Mouse (Mus musculus) forebrain, embryonic 12.5 days (tissue): ENCODE data around the gene Nlrp3. TPM values are rescaled to one million over a fixed set of nuclear protein-coding genes. Genes with fewer than 3 reads are reported as not detected.

ENCODE experiments used
- ATAC-seq: fragments of 200-750 bp; cut with Nextera tagmentation; 2 replicates; pipeline ENCODE4 v1.8.0; 2017; ENCODE audit warnings: moderate TSS enrichment; ENCODE audit not compliant: low FRiP score
- H3K27ac ChIP-seq: fragments of 300-500 bp; sonication (generic); 2 replicates; pipeline ENCODE4 v1.5.1; 2016; ENCODE audit warnings: mild to moderate bottlenecking
- H3K27me3 ChIP-seq: fragments of 300-500 bp; sonication (generic); 2 replicates; pipeline ENCODE4 v1.6.1; 2016; ENCODE audit warnings: mild to moderate bottlenecking
- H3K36me3 ChIP-seq: fragments of 300-500 bp; sonication (generic); replicated peaks from 2 replicates; pipeline ENCODE4 v1.6.1; 2016; ENCODE audit warnings: mild to moderate bottlenecking
- H3K4me1 ChIP-seq: fragments of 300-500 bp; sonication (generic); 2 replicates; pipeline ENCODE4 v1.6.1; 2016
- H3K4me2 ChIP-seq: fragments of 300-500 bp; sonication (generic); 2 replicates; pipeline ENCODE4 v1.6.1; 2016; ENCODE audit warnings: mild to moderate bottlenecking, moderate library complexity
- H3K4me3 ChIP-seq: fragments of 300-500 bp; sonication (generic); replicated peaks from 2 replicates; pipeline ENCODE4 v1.5.1; 2016; ENCODE audit warnings: mild to moderate bottlenecking
- H3K9ac ChIP-seq: fragments of 300-500 bp; sonication (generic); 2 replicates; pipeline ENCODE4 v1.6.1; 2016; ENCODE audit warnings: mild to moderate bottlenecking
- H3K9me3 ChIP-seq: fragments of 300-500 bp; sonication (generic); 2 replicates; pipeline ENCODE4 v1.6.1; 2016
- WGBS: fragments of 180-500 bp; shearing (Covaris S2); methylation state at CpG from one replicate; pipeline ENCODE4 v1.1.7; 2016; 5-methylcytosine and 5-hydroxymethylcytosine counted together
- polyA plus RNA-seq: library from polyadenylated mRNA; unstranded; fragments of >200 nt; fragmentation: Nextera tagmentation; extraction: Ambion mirVana; gene quantifications from 2 replicates; pipeline ENCODE4 v1.2.1, GENCODE M21; 2016

Nlrp3 gene
- polyA plus RNA-seq, 1 experiment from 2014 or later = not detected

DNA sequence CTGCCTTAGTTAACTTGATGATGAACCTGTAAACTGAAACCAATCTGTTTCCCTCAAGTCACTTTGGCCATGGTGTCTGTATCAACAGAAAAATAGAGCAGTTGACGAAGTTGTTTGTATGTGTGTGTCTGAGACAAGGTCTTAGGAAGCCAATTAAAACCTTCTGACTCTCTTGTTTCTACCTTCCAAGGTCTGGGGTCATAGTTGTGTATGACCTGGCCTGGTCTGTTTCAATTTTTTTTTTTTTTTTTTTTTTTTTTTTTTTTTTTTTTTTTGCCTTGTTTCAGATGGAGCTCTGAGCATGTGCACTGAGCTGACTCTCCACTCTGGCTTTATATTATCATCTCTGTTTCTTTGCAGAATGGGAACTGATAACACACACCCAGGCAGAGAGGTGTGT is 23.9 kb upstream of the Nlrp3 start:
- no peak for ATAC-seq
- WGBS = 90% methylated on average over 1 of the region's 1 CpGs
- Histone ChIP-seq H3K9ac (no peak overlapping the region), H3K36me3 (no peaks in the 10 kb centered on the region; the same call in 1 of the 2 replicates), H3K4me2 (no peak overlapping the region), H3K9me3 (no peaks in the 10 kb centered on the region), H3K27me3 (no peaks in the 10 kb centered on the region), H3K4me3 (no peak overlapping the region), H3K27ac (no peak overlapping the region), H3K4me1 (no peaks in the 10 kb centered on the region)

DNA sequence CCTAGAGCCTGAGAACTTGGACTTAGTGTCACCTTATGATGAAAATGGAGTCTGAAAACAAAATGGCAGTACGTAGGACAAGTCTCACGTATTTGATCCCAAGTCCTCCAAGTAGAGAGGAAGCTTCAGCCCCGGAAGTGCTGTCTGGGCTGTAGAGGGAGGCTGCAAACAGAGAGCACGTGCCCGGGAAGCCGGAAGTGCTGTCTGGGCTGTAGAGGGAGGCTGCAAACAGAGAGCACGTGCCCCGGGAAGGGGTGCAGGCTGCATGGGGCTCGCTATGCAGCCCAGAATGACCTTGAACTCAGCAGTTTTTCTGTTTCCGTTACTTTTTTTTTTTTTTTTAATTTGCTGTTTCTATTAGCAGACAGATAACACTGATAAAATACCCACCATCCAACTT is 23.1 kb upstream of the Nlrp3 start:
- Histone ChIP-seq H3K27me3 (no peaks in the 10 kb centered on the region), H3K4me1 (no peaks in the 10 kb centered on the region), H3K36me3 (no peaks in the 10 kb centered on the region), H3K9me3 (no peaks in the 10 kb centered on the region), H3K9ac (no peak overlapping the region), H3K4me2 (no peak overlapping the region), H3K4me3 (no peak overlapping the region), H3K27ac (no peak overlapping the region)
- ATAC-seq = no peak
- 74% methylated on average over 10 of the region's 10 CpGs for WGBS

DNA sequence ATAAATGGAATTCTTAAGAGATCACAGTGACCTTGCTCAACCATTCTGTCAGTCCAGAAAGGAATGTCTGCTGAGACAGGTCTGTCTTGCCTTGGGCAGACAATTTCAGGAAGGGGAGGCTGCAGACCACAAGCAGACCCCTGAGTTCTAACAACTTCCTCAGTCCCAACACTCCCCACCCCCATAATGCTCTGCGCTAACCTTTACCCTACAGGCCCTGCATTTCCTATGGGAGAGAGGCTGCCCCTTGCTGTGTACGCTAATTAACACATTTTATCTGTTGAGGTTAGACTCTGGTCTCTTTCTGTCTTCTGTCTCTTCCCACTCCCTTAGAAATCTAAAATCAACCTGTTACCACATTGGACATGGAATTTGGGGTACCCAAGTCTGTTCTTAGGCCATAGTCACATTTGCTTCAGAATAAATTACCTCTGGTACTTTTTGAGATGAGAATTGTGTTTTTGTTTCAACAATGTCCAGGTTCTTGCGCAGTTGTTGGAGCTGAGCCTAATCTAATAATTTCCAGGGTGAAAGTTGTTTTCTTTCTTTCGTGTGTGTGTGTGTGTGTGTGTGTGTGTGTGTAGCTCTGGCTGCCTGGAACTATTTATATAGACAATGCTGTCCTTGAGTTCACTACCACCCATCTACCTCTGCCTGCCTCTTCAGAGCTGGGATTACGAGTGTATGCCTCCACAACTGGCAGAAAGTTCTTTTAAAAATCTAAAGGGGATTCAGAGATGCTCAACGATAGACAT is 21.4 kb upstream of the Nlrp3 start:
- WGBS = 69% methylated on average over 6 of the region's 6 CpGs
- H3K36me3 ChIP-seq = no peaks in the 10 kb centered on the region
- no peaks in the 10 kb centered on the region for H3K4me1 ChIP-seq
- H3K4me3 ChIP-seq = no peak overlapping the region
- H3K9me3 ChIP-seq = no peaks in the 10 kb centered on the region
- H3K9ac ChIP-seq = no peak overlapping the region
- ATAC-seq = no peak
- no peak overlapping the region for H3K27ac ChIP-seq
- H3K27me3 ChIP-seq = no peaks in the 10 kb centered on the region
- H3K4me2 ChIP-seq = no peak overlapping the region

DNA sequence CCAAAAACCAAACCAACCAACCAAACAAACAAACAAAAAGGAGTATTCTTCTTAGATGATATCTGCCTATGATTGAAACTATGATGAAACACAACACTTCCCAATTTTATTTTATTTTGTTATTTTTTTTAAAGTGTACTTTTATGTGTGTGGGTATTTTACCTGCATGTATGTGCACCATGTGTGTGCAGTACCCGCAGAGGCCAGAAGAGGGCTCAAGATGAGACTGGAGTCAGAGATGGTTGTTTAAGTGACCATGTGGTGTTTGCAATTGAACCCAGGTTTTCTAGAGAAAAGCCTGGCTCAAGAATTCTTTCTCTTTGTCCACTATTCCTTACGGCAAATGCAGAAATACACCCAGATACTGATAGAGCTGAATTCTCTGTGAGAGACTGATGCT is 17.2 kb upstream of the Nlrp3 start:
- ATAC-seq = no peak
- Histone ChIP-seq H3K9me3 (no peaks in the 10 kb centered on the region), H3K4me3 (no peak overlapping the region), H3K36me3 (no peaks in the 10 kb centered on the region), H3K4me2 (no peak overlapping the region), H3K27ac (no peak overlapping the region), H3K4me1 (no peaks in the 10 kb centered on the region), H3K27me3 (no peaks in the 10 kb centered on the region), H3K9ac (no peak overlapping the region)
- WGBS = 96% methylated on average over 2 of the region's 2 CpGs

DNA sequence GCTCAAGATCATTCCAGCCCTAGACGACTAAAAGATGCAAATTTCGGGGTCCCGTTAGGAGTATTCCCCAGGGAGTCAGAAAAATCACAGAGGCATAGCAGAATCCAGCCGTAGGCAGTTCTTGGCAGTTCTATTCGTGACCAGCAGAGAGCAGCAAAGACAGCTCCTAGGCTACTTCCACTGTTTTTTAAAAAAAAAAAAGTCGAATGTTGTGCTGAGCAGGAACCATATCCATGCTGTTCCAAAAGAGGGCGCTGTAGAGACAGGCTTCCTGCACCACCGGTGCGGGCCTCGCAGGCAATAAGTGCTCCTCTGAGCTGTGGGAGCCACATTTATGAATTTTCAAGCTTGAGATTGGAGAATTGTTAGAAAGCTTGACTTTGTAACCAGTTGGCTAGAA is 16.1 kb upstream of the Nlrp3 start:
- no peak overlapping the region for H3K9ac ChIP-seq
- ATAC-seq = no peak
- no peaks in the 10 kb centered on the region for H3K9me3 ChIP-seq
- no peak overlapping the region for H3K27ac ChIP-seq
- no peaks in the 10 kb centered on the region for H3K27me3 ChIP-seq
- H3K4me3 ChIP-seq = no peak overlapping the region
- no peak overlapping the region for H3K4me2 ChIP-seq
- no peaks in the 10 kb centered on the region for H3K4me1 ChIP-seq
- WGBS = 8% methylated on average over 10 of the region's 10 CpGs
- no peaks in the 10 kb centered on the region for H3K36me3 ChIP-seq

DNA sequence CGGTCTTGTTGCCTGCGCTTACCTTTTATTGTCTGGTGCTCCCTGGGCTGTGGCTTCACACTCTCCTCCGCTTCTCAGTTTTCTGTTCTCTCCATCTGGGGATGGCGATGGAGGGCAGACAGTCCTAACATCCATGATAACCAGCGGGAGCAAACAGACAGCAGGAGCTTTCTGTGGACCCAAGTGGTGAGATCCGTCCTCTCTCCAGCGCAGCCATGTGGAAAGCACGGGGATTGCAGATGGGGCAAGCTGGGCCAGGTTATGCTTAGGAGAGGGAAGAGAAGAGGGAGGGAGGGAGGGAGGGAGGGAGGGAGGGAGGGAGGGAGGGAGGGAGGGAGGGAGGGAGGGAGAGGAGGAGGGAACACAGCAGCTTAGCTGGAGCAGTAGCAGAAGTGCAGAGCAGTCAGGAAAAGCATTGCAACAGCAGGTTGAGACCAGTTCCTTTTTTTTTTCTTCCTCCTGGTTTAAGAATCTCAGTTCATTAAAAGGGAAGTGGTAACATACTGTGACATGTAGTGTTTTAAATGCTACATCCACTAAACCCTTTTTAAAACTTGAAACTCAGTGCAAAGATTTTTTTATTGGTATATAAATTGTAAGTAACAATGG is 14.8 kb upstream of the Nlrp3 start, which contains the start of gene Zkscan17:
Zkscan17 (minus strand) TSS at position 280 of the 609 bp plus-strand sequence.
- Histone ChIP-seq H3K9ac (no peak within 1 kb of the TSS), H3K27me3 (no peaks in the 10 kb centered on the region), H3K9me3 (no peaks in the 10 kb centered on the region), H3K4me3 (no peak within 1 kb of the TSS), H3K4me2 (no peak within 1 kb of the TSS), H3K36me3 (no peaks in the 10 kb centered on the region), H3K4me1 (peaks cover 3% of the 10 kb centered on the region; the same call in 1 of the 2 replicates), H3K27ac (no peak within 1 kb of the TSS)
- no peak for ATAC-seq
- whole genome bisulfite sequencing = 44% methylated on average over 8 of the region's 8 CpGs

DNA sequence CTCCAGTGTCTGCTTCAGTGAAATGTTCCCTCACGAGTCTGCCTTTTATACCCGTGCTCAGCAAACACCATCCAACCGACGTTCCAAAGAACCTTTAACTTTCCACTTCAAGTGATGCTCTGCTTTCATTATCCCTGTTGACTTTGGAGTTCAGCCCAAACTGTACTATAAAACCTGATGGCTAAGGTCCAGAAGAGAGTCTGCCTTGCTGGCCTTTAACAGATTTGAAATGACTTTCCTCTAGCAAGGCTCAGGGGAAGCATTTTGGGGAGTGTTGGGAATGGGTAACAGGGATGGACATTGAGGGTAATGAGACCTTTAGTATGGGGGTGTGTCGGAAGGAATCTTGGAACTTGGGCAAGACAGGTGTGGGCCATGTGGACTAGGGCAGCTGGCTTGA is 11.1 kb upstream of the Nlrp3 start:
- no peak overlapping the region for H3K27ac ChIP-seq
- ATAC-seq = no peak
- H3K9me3 ChIP-seq = no peaks in the 10 kb centered on the region
- H3K4me1 ChIP-seq = peaks cover 3% of the 10 kb centered on the region; the same call in 1 of the 2 replicates
- no peak overlapping the region for H3K4me2 ChIP-seq
- no peak overlapping the region for H3K4me3 ChIP-seq
- H3K36me3 ChIP-seq = no peaks in the 10 kb centered on the region
- WGBS = 91% methylated on average over 5 of the region's 5 CpGs
- no peaks in the 10 kb centered on the region for H3K27me3 ChIP-seq
- H3K9ac ChIP-seq = no peak overlapping the region

DNA sequence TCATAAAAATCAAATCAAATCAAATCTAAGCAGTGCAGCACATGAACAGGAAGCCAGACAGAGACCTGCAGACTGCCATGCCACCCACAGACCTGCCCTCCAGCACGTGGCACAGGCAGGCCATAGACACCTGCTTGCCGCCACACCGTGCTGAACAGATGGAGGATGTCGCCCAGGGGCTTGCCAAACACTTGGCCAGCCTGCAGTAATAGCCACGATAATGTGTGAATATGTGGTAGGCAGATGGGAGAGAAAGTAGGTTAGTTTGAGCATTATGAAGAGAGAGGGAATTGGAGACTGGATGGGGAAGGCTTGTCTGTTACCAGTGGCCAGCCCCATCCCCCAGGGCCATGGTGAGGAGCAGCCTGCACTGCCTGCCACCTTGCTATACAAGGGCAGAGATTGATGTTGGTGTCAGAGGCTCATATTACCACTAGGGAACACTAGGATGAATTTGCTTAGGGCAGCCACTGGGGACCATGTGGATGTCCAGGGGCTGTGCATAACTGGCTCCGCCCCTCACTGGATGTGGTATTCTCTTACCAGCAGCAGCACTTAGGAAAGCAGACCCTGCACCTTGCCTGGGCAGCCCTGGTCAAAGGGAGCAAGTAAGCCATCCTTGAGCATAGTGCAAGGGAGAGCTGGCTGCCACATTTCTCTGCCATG is 10.4 kb upstream of the Nlrp3 start:
- no peak for ATAC-seq
- H3K9ac ChIP-seq = no peak overlapping the region
- H3K4me2 ChIP-seq = no peak overlapping the region
- no peaks in the 10 kb centered on the region for H3K27me3 ChIP-seq
- H3K4me3 ChIP-seq = no peak overlapping the region
- H3K36me3 ChIP-seq = no peaks in the 10 kb centered on the region
- WGBS = 78% methylated on average over 6 of the region's 6 CpGs
- H3K4me1 ChIP-seq = peaks cover 3% of the 10 kb centered on the region; the same call in 1 of the 2 replicates
- H3K9me3 ChIP-seq = no peaks in the 10 kb centered on the region
- H3K27ac ChIP-seq = no peak overlapping the region

DNA sequence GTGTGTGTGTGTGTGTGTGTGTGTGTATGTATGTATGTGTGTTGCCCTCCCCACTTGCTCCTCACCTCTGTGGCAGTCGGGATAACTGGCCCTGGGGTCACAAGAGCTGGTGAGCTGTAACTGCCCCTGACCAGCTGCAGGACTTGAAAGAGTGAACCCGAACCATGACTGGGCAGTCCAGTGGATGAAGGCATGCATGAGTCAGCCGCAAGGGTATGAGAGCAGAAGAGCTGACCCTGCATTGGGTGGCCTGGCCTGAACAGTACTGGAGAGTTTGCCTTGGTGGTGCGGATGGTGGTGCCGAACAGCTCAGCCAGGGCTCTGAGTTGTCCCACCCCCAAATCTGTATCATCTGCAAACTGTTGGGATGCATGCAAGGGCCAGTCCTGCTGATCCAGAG is 9.8 kb upstream of the Nlrp3 start:
- ATAC-seq = no peak
- Histone ChIP-seq H3K9ac (no peak overlapping the region), H3K36me3 (no peaks in the 10 kb centered on the region), H3K9me3 (no peaks in the 10 kb centered on the region), H3K4me2 (no peak overlapping the region), H3K4me3 (no peak overlapping the region), H3K27me3 (no peaks in the 10 kb centered on the region), H3K4me1 (peaks cover 3% of the 10 kb centered on the region; the same call in 1 of the 2 replicates), H3K27ac (no peak overlapping the region)
- 83% methylated on average over 5 of the region's 5 CpGs for WGBS

DNA sequence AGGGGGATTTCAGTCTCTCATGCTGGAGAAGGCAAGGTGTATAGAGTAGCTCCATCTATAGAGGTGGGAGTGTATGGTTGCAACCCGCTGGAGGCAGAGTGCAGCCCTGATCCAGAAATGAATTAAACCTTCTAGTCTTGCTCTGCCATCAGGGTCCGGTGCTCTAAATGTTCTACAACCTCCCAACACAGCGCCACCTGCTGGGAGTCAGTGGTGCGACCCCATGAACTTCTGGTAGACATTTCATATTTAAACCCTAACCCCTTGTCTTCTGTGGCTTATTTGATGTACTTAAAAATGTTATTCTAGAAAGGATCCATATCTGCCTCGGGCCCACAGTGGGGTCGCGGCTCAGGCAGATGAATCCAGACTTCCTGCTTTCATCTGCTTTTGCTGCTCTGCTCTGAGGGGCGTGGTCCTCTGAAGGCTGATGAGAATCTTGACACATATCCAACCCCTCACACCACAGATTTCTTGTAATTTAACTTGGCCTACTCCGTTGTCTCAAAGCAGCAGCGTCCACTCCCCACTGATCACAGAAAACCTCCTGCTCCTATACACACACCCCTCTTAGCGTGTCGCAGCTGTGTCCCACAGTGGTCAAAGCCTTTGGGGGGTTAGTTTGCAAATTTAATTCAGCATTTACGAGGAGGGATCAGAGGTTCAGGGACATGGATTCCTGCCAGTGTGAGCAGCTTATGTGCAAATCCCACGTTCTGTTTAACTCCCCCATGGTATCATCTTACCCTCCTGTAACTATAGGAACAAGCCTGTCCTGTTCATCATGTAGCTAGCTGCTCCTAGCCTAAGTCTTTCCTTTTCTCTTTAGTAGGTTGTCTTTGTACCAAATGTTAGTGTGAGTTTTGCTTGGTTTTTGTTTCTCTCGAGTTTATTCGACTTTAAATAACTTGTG is 3.9 kb upstream of the Nlrp3 start:
- Histone ChIP-seq H3K4me3 (no peak overlapping the region), H3K36me3 (no peaks in the 10 kb centered on the region), H3K9ac (no peak overlapping the region), H3K27ac (no peak overlapping the region), H3K4me2 (no peak overlapping the region), H3K27me3 (no peaks in the 10 kb centered on the region), H3K4me1 (no peaks in the 10 kb centered on the region), H3K9me3 (no peaks in the 10 kb centered on the region)
- no peak for ATAC-seq
- 72% methylated on average over 16 of the region's 16 CpGs for WGBS

DNA sequence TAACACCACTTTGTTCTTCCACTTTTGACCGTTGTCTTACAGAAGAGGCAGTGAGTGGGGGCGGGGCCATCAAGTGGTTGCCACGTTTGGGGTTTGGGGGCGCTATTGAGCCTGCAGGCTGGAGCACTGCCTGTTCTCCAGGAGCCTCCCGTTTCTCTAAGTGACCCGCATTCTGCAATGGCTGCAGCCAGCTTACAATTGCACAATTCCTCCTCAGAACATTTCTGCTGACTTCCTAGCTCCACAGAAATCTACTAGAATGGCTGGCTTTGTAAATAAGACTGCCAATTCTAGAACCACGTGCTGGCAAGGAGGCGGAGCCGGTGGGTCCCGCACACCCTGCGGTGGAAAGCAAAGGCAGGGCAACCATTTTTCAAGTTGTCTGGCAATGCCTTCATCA is 3.0 kb upstream of the Nlrp3 start:
- H3K4me3 ChIP-seq = no peak overlapping the region
- no peak overlapping the region for H3K4me2 ChIP-seq
- no peaks in the 10 kb centered on the region for H3K9me3 ChIP-seq
- H3K36me3 ChIP-seq = no peaks in the 10 kb centered on the region
- no peak for ATAC-seq
- no peaks in the 10 kb centered on the region for H3K27me3 ChIP-seq
- no peak overlapping the region for H3K9ac ChIP-seq
- 43% methylated on average over 11 of the region's 11 CpGs for WGBS
- no peaks in the 10 kb centered on the region for H3K4me1 ChIP-seq
- H3K27ac ChIP-seq = no peak overlapping the region

DNA sequence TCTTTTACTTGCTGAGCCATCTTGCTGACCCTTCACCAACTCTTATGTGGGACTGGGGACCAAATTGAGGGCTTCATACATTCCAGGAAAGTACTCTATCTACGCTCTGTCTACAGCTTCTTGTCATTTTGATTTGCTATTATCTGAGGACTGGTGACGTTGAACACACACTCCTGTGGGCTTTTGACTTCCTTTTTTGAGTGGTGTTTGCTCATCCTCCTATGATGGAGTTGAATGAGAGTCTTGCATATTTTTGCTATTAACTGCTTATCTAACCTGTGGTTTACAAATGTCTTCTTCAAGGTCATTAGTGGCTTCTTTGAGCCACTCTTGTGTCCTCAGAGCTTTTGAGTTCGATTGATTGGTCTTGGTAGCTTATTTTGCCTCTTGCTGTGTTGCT is 1.2 kb upstream of the Nlrp3 start:
- H3K27me3 ChIP-seq = no peaks in the 10 kb centered on the region
- H3K4me1 ChIP-seq = no peaks in the 10 kb centered on the region
- H3K36me3 ChIP-seq = no peaks in the 10 kb centered on the region
- H3K9ac ChIP-seq = no peak overlapping the region
- ATAC-seq = no peak
- no peak overlapping the region for H3K27ac ChIP-seq
- WGBS = 81% methylated on average over 3 of the region's 3 CpGs
- H3K9me3 ChIP-seq = no peaks in the 10 kb centered on the region
- no peak overlapping the region for H3K4me3 ChIP-seq
- H3K4me2 ChIP-seq = no peak overlapping the region
